Mouse (Mus musculus): ENCODE measurements around the gene Gimap9. TPM values are rescaled to one million over a fixed set of nuclear protein-coding genes. Genes with fewer than 3 reads are reported as not detected.

Gimap9 gene
- polyA plus RNA-seq (2012; rRNA removed) = 8.1 and 8.4 TPM in 2 replicates

GRCm38 (mm10) chr6:48675931-48676859 is at the start of gene Gimap9:
TSS of gene Gimap9 (plus strand) at chr6:48676129.

GRCm38 (mm10) chr6:48626464-48626863 is 49.5 kb upstream of the Gimap9 start, which contains the start of gene AI854703:
TSS of gene AI854703 (plus strand) at chr6:48626764.

GRCm38 (mm10) chr6:48646995-48647394 is 28.9 kb upstream of the Gimap9 start, which contains the start of gene Gimap8:
TSS of gene Gimap8 (plus strand) at chr6:48647234.

GRCm38 (mm10) chr6:48684319-48684718 is 8.4 kb downstream of the Gimap9 start, which contains the start of gene Gimap4:
TSS of gene Gimap4 (plus strand) at chr6:48684549.

GRCm38 (mm10) chr6:48718455-48718854 is 42.5 kb downstream of the Gimap9 start, which contains the start of the genes Gm28053 and Gimap7:
TSS of gene Gm28053 (plus strand) at chr6:48718607.
TSS of gene Gimap7 (plus strand) at chr6:48718621.

Other genes with a start within 250 kb of the Gimap9 start
- gene Zfp467, start 230.3 kb upstream of the Gimap9 start, polyA plus RNA-seq (2012; rRNA removed) = 1.9 and 2.2 TPM in 2 replicates
- gene Sspo, start 227.9 kb upstream of the Gimap9 start, polyA plus RNA-seq (2012; rRNA removed) = 0.07 TPM in 2 replicates
- gene Atp6v0e2, start 138.5 kb upstream of the Gimap9 start, polyA plus RNA-seq (2012; rRNA removed) = 0.75 and 0.96 TPM in 2 replicates
- gene Lrrc61, start 121.3 kb upstream of the Gimap9 start, polyA plus RNA-seq (2012; rRNA removed) = 2.5 and 2.8 TPM in 2 replicates
- 12.1 and 13.8 TPM in 2 replicates for gene Rarres2, start 103.3 kb upstream of the Gimap9 start, polyA plus RNA-seq (2012; rRNA removed)
- 0.41 TPM in 1 of 2 replicates, not detected in the other for gene Gm45021, start 86.5 kb upstream of the Gimap9 start, polyA plus RNA-seq (2012; rRNA removed)
- gene Repin1, start 82.2 kb upstream of the Gimap9 start, polyA plus RNA-seq (2012; rRNA removed) = 5.9 and 6.6 TPM in 2 replicates
- gene Gm44965, start 82.2 kb upstream of the Gimap9 start, polyA plus RNA-seq (2012; rRNA removed) = not detected in 2 replicates
- 0.93 and 1.00 TPM in 2 replicates for gene Zfp775, start 74.1 kb upstream of the Gimap9 start, polyA plus RNA-seq (2012; rRNA removed)
- gene AI854703, start 49.4 kb upstream of the Gimap9 start, polyA plus RNA-seq (2012; rRNA removed) = 0.24 and 0.33 TPM in 2 replicates
- 1.4 and 1.7 TPM in 2 replicates for gene Gimap8, start 28.9 kb upstream of the Gimap9 start, polyA plus RNA-seq (2012; rRNA removed)
- gene Gimap4, start 8.4 kb downstream of the Gimap9 start, polyA plus RNA-seq (2012; rRNA removed) = 5.8 and 6.2 TPM in 2 replicates
- 4.6 and 5.2 TPM in 2 replicates for gene Gimap6, start 32.1 kb downstream of the Gimap9 start, polyA plus RNA-seq (2012; rRNA removed)
- gene Gm28053, start 42.5 kb downstream of the Gimap9 start, polyA plus RNA-seq (2012; rRNA removed) = 0.37 and 1.2 TPM in 2 replicates
- 0.06 TPM in 1 of 2 replicates, not detected in the other for gene Gimap7, start 42.5 kb downstream of the Gimap9 start, polyA plus RNA-seq (2012; rRNA removed)
- 1.4 and 1.7 TPM in 2 replicates for gene Gimap1, start 62.9 kb downstream of the Gimap9 start, polyA plus RNA-seq (2012; rRNA removed)
- gene Gimap5, start 70.1 kb downstream of the Gimap9 start, polyA plus RNA-seq (2012; rRNA removed) = 1.7 TPM in 2 replicates
- 0.05 TPM in 2 replicates for gene Gimap3, start 94.7 kb downstream of the Gimap9 start, polyA plus RNA-seq (2012; rRNA removed)
- 26.8 and 36.0 TPM in 2 replicates for gene Tmem176a, start 164.8 kb downstream of the Gimap9 start, polyA plus RNA-seq (2012; rRNA removed)
- gene Tmem176b, start 165.4 kb downstream of the Gimap9 start, polyA plus RNA-seq (2012; rRNA removed) = 97.3 and 116 TPM in 2 replicates
- gene Aoc1, start 196.8 kb downstream of the Gimap9 start, polyA plus RNA-seq (2012; rRNA removed) = 0.03 TPM in 1 of 2 replicates, not detected in the other